Mouse (Mus musculus): ENCODE results near the gene Akap6. TPM values are rescaled to one million over a fixed set of nuclear protein-coding genes. Genes with fewer than 3 reads are reported as not detected.

Akap6 gene
- total and polyA plus RNA-seq, 3 experiments = not detected

DNA sequence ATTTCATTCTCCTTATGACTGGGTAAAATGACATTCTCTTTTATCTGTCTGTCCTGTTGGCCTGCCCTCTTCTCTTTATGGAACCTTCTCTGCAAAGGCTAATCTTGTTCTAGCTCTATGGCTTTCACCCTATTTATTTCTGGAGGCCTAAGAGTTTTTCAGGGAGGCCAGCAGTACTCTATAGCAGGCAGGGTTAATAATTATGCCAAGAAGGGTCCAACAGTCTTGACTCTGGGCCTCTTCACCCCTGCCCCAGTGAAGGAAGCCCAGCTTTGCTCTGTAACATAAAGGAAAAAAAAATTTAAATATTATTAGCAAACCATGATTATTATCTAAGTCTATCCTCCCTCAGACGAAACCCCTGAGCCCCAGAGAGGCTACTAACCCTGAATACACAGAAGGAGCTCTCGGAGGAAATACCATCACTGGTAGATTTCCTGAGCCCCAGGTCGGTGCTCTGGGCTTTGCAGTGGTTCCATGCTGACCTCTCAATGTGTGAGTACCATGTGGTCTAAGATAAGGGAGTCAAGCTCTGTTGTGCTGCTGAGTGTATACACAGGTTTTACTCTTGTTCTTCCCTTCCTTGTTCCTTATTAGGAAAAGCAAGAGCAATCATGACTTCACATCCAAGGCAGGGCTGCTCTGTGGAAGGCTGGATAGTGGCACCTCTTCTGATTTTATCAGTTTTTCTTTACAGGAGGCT is 1.6 kb upstream of the Akap6 start:
- H3K27ac ChIP-seq (ENCODE audit: control insufficient read depth, low read depth, low read length) = no peak overlapping the region
- peaks cover 0 to 15% of the 10 kb centered on the region in 2 experiments; a peak in 3 of 4 replicates for H3K4me1 ChIP-seq (ENCODE audit: control insufficient read depth in 1 of 2, insufficient read depth in 2 of 2, low read length in 2 of 2)
- no peaks in the 10 kb centered on the region for H3K9me3 ChIP-seq (replicated peaks; ENCODE audit: insufficient read depth, low read length)
- no peaks in the 10 kb centered on the region for H3K79me2 ChIP-seq (ENCODE audit: control insufficient read depth, insufficient read depth, low read length, poor library complexity)
- peaks cover 0 to 17% of the 10 kb centered on the region in 2 experiments; a peak in 2 of 4 replicates for H3K36me3 ChIP-seq (ENCODE audit: control insufficient read depth in 1 of 2, insufficient read depth in 2 of 2, low read length in 2 of 2)
- no peak overlapping the region for H3K4me3 ChIP-seq (ENCODE audit: control insufficient read depth in 1 of 2, insufficient read depth in 1 of 2, low read depth in 2 of 2, low read length in 2 of 2)
- no peaks in the 10 kb centered on the region for H3K27me3 ChIP-seq (ENCODE audit: control insufficient read depth in 1 of 2, insufficient read depth in 2 of 2, low read length in 2 of 2)
- no peak overlapping the region for H3K9ac ChIP-seq (ENCODE audit: control insufficient read depth, low read depth, low read length, poor library complexity, severe bottlenecking)
- no peak for DNase-seq (ENCODE audit: low read depth, low spot score)
- TF ChIP-seq EP300 (IDR thresholded peaks at IDR 0.05; ENCODE audit: low read depth in 1 of 2, low read length in 2 of 2) (no peak), GATA1 (IDR thresholded peaks at IDR 0.05; ENCODE audit: low read depth, low read length) (no peak), MXI1 (IDR thresholded peaks at IDR 0.05; ENCODE audit: low read depth, low read length) (no peak), TAL1 (IDR thresholded peaks at IDR 0.05; ENCODE audit: low read length) (peak; percentile 14; the same call in 1 of the 2 replicates)

DNA sequence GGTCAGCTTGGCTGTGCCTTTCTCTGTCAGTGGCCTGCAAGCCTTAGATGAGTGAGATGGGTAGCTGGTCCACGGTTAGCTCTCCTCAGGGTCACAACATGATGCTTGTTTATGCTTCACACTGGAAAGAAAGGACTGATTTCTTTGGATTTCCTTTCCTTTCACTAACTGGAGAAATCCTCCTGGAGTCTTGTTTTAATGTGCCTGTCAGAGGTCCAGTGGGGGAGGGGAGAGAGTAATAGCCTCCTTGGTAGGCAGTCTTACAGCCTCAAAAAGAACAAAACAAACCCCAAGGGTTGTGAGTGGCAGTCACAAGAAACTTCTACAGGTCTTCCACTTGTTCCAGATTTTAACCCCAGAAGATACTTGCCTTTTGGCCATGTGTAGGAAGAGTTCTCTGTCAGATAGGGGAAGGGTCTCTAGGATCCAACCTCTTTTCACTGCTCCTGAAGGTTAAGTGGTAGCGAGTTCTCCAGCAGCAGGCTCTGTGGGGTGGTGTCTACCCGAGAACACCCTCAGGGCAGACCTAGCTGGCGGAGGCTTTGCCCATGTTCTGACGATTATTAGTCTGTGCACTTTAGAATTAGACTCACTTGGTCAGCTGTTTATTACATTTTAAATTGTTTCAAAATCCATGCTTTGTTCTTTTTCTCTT is 780 bp upstream of the Akap6 start:
- Histone ChIP-seq H3K4me3 (ENCODE audit: control insufficient read depth in 1 of 2, insufficient read depth in 1 of 2, low read depth in 2 of 2, low read length in 2 of 2) (no peak overlapping the region), H3K36me3 (ENCODE audit: control insufficient read depth in 1 of 2, insufficient read depth in 2 of 2, low read length in 2 of 2) (peaks cover 0 to 16% of the 10 kb centered on the region in 2 experiments; a peak in 2 of 4 replicates), H3K9ac (ENCODE audit: control insufficient read depth, low read depth, low read length, poor library complexity, severe bottlenecking) (no peak overlapping the region), H3K9me3 (replicated peaks; ENCODE audit: insufficient read depth, low read length) (no peaks in the 10 kb centered on the region), H3K4me1 (ENCODE audit: control insufficient read depth in 1 of 2, insufficient read depth in 2 of 2, low read length in 2 of 2) (peaks cover 0 to 13% of the 10 kb centered on the region in 2 experiments; a peak in 2 of 4 replicates), H3K79me2 (ENCODE audit: control insufficient read depth, insufficient read depth, low read length, poor library complexity) (no peaks in the 10 kb centered on the region), H3K27ac (ENCODE audit: control insufficient read depth, low read depth, low read length) (no peak overlapping the region), H3K27me3 (ENCODE audit: control insufficient read depth in 1 of 2, insufficient read depth in 2 of 2, low read length in 2 of 2) (no peaks in the 10 kb centered on the region)
- TF ChIP-seq KAT2A (conservative IDR thresholded peaks at IDR 0.05; ENCODE audit: low read depth, low read length) = no peak
- TF ChIP-seq NRF1 (IDR thresholded peaks at IDR 0.05; ENCODE audit: insufficient read depth, low read depth, low read length, poor library complexity, severe bottlenecking) = no peak
- TF ChIP-seq BHLHE40 (IDR thresholded peaks at IDR 0.05; ENCODE audit: borderline replicate concordance, low read depth, low read length) = no peak
- no peak for TF ChIP-seq GABPA (IDR thresholded peaks at IDR 0.05; ENCODE audit: low read depth, low read length)
- TF ChIP-seq SIN3A (IDR thresholded peaks at IDR 0.05; ENCODE audit: low read length) = no peak
- TF ChIP-seq SMC3 (IDR thresholded peaks at IDR 0.05; ENCODE audit: low read depth, low read length) = no peak
- no peak for TF ChIP-seq ETS1 (IDR thresholded peaks at IDR 0.05; ENCODE audit: low read depth, low read length)
- TF ChIP-seq JUND (IDR thresholded peaks at IDR 0.05; ENCODE audit: low read depth, low read length) = no peak
- no peak for TF ChIP-seq MAFK (IDR thresholded peaks at IDR 0.05; ENCODE audit: borderline replicate concordance, low read depth, low read length)
- no peak for TF ChIP-seq MYC (IDR thresholded peaks at IDR 0.05; ENCODE audit: low read depth, low read length)
- no peak for DNase-seq (ENCODE audit: low read depth, low spot score)
